Mouse (Mus musculus) gonadal fat pad, adult 2 months (tissue): Measurements from ENCODE around the gene Gm7579. TPM values are rescaled to one million over a fixed set of nuclear protein-coding genes. Genes with fewer than 3 reads are reported as not detected.
"Not testable (repeated sequence)": the region's sequence is repeated elsewhere in the genome, so short reads cannot be mapped to it uniquely, and the experiment has no call there.

Source experiments
- DNase-seq: peaks from one replicate; pipeline ENCODE4 v3.0.0-alpha.2; 2012; ENCODE audit warnings: low read depth
- polyA plus RNA-seq: library from polyadenylated mRNA; depleted of rRNA; stranded (reverse); fragments of >200 nt; gene quantifications from 2 replicates; pipeline ENCODE4 v1.2.3, GENCODE M21; 2012; rRNA removed

The Gm7579 gene
- not detected in 2 replicates for polyA plus RNA-seq

DNA sequence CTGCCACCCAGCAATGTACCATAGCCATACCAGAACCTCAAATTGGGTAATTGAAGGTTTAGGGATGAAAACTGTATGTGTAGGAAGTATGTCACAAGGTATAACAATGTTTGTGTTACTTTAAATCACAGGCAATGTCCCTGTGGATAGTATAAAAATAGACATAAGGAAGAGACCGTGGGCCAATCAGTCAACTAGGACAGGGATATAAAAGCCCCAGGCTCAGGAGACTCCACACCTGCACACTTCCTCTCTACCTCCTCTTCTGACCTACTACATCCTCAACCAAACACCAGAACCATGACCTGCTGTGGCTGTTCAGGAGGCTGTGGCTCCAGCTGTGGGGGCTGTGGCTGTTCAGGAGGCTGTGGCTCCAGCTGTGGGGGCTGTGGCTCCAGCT lies at the start of gene Gm7579:
Gene Gm7579 (plus strand): TSS at position 301 of the 400 bp plus-strand sequence.
- no peak for DNase-seq

DNA sequence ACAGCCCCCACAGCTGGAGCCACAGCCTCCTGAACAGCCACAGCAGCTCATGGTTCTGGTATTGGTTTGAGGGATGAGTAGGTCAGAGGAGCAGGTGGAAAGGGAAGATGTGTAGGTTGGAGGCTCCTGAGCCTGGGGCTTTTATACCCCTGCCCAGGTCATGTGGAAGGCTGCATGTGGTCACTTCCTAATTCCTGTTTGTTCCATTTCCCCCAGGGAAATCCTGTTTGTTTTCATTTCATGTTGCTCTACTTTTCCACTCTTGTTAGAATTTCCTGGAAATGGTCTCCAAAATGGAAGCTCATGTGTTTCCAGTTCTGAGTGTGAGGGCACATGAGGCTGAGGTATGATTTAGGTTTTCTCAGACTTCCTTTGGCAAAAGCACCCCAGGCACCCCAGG lies 46.0 kb upstream of the Gm7579 start, which contains the start of gene Gm4553:
Gene Gm4553 (minus strand): TSS at position 101 of the 400 bp plus-strand sequence.
- DNase-seq: not testable (repeated sequence)

DNA sequence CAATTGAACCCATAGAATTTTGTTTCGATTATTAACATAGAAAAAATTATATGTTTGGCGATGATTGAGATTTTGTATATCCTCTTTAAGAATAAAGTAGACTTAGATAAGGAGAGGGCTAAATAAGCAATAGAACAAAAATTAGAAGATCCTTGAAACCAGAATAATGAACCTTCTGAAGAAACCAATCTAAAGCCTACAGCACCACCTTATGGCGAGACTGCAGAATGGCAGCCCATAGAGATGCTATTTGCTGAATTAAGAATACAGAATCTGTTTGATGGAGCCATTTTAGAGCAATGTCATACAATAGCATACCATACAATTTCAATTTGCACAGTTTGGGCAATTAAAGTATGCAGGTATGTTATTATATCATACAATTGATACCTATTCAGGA lies 41.8 kb upstream of the Gm7579 start:
- DNase-seq: no peak

GRCm38 (mm10) chr7:142175905-142176304 lies 35.8 kb upstream of the Gm7579 start, which contains the start of gene Krtap5-2:
Gene Krtap5-2 (minus strand): TSS chr7:142176005.
- DNase-seq: not testable (repeated sequence)

- no peak for DNase-seq
Measured at GRCm38 (mm10) chr7:142178685-142179084, 33.0 kb upstream of the Gm7579 start.

GRCm38 (mm10) chr7:142181021-142181420 lies 30.6 kb upstream of the Gm7579 start:
- DNase-seq: no peak

GRCm38 (mm10) chr7:142188156-142188555 lies 23.5 kb upstream of the Gm7579 start:
- DNase-seq: no peak

GRCm38 (mm10) chr7:142190289-142190688 lies 21.4 kb upstream of the Gm7579 start, which contains the start of gene Gm10153:
Gene Gm10153 (minus strand): TSS chr7:142190389.
- no peak for DNase-seq

DNA sequence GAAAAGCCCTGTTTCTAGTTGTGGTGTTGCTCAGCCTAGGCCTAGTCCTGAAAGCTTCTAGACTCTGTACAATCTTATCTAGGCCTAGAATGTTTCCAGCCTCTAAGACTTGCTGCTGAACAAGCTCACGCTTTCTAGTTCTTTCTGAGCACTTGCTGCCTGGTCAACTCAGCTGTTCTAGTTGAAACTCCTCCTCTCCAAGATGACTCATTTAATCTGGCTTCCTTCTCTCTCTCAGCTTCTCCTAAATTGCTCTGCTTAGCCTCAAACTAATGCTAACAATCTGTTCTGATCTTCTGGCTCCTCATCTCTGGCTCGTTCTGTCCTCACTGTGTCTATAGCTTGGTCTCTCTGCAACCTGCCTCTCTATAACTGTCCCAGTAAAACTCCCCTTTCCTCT lies 12.9 kb upstream of the Gm7579 start:
- DNase-seq: no peak

- DNase-seq: no peak
Measured at GRCm38 (mm10) chr7:142201064-142201463, 10.6 kb upstream of the Gm7579 start, which contains the start of gene Krtap5-3. Gene Krtap5-3 (plus strand): TSS chr7:142201364.

- DNase-seq: no peak
Measured at GRCm38 (mm10) chr7:142205488-142205887, 6.2 kb upstream of the Gm7579 start.

DNA sequence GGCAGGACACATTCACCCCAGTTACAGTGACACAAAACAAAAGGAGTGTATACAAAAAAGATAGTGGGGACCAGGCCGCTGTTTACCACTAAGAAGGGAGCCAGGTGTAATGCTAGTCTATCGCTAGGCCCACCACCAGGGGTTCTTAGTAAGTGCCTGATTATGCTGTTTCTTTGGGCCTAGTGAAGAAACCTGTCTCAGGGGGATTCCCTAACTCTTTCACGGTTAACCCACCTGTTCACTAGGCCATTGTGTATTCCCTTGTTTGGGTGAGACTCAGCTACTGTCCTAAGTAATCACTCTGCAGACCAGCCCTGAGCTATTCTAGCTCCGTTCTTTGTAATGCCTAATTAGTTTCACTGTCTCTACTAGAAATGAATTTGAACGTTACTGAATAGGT lies 4.8 kb upstream of the Gm7579 start:
- not testable (repeated sequence) for DNase-seq

GRCm38 (mm10) chr7:142212136-142212535 lies 477 bp downstream of the Gm7579 start:
- DNase-seq: not testable (repeated sequence)

GRCm38 (mm10) chr7:142224518-142224917 lies 12.9 kb downstream of the Gm7579 start:
- DNase-seq: no peak

- DNase-seq: not testable (repeated sequence)
Measured at GRCm38 (mm10) chr7:142229871-142230270, 18.2 kb downstream of the Gm7579 start, which contains the start of gene Krtap5-5. Gene Krtap5-5 (minus strand): TSS chr7:142229971.

- DNase-seq: no peak
Measured at GRCm38 (mm10) chr7:142231540-142231939, 19.9 kb downstream of the Gm7579 start.

- no peak for DNase-seq
Measured at GRCm38 (mm10) chr7:142240978-142241377, 29.3 kb downstream of the Gm7579 start, which contains the start of gene Gm40460. Gene Gm40460 (minus strand): TSS chr7:142241078.

DNA sequence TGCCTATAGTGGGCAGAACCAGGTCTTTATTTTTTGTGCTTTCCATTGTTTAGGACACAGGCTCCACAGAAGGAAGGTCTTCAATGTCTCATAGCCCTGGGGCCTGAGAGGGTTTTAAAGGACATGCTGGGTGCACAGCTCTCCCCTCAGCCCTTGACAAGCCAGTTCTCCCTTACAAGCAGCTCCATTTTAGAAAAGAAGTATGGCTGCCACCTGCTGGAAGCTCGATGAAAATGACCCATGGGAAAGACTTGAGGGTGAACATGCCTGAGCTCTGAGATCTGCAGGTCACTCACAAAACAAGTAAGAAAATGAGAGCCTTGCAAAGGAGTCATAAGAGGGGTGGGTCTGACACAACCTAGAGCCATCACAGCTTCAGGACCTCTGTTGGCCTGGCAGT lies 38.2 kb downstream of the Gm7579 start:
- no peak for DNase-seq

DNA sequence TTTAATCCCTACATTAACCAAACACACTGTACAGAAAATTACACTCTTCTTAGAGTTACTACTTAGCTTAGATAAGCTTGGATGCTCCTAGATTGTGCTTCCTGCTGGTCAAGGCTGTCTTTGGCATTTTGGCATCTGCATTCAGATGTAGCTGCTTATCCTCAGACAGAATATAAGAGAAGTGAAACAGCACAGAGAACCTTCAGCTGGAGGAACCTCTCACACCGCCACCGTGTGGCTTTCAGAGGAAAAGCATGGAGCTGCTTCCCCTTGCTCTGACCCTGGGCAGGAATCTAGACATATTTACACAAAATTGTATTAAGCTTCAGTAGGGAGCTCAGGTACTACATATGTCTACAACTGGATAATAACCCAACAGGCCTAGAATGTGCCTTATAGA lies 43.9 kb downstream of the Gm7579 start:
- DNase-seq: no peak

DNA sequence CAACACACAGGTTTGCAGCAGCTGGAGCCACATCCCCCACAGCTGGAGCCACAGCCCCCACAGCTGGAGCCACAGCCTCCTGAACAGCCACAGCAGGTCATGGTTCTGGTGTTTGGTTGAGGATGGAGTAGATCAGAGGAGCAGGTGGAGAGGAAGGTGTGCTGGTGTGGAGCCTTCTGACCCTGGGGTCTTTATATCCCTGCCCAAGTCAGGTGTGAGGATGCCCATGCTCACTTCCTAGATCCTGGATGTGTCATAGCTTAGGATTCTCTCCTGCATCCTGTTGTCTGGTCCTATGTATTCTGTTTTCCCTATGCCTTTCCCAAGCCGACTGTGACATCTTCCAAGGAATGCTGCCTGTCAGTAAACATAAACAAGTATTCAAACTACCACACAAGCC lies 46.6 kb downstream of the Gm7579 start, which contains the start of gene Gm2431:
Gene Gm2431 (minus strand): TSS at position 101 of the 400 bp plus-strand sequence.
- DNase-seq: not testable (repeated sequence)
